In the genomic region with DNA sequence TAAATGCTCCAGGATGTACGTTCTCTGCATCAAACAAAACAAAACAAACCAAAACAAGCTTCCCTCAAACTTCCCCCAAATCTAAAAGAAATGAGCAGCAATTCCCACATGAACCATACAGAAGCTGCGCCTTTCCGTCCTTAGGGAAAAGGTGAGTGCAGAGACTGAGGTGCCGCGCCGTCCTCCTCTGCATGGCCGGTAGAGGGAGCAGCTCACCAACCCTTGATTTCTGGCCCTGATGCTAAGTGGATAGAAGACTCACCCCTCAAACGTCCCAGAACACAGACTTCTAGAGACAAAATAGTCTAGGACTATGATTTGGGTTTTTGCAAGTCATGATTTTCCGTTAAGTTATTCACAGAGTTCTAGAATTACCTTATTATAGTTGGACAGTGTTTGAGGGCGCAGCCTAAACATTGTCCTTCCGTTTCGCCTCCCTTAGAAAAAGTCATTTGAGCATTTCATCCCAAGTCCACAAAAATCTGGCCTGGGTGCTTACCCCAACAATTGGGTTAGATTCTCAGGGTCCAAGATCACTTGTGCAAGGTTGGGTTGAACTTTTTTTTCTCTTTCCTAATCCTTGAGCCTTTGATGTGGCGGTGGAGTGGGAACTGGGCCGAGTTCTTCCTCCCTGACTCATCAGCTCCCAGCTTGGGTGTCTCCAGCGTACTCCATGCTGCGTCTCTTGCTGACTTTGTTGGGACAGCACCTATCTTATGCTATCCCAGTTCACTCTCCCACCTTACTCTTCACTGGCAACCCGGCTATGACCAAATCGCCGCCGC, we compare ENCODE assay signal across 8 mouse cellular contexts. TPM values are rescaled to one million over a fixed set of nuclear protein-coding genes. Genes with fewer than 3 reads are reported as not detected.
A peak's percentile ranks its signal among the peaks of the same experiment; 100 is the strongest.
DNase-seq lines count a peak whose midpoint lies in the region; ATAC-seq and TF ChIP-seq lines count a peak whose summit lies in the region.

No protein-coding gene starts in this region.

- ATAC-seq in heart, embryonic 12.5 days (ENCODE audit: insufficient number of reproducible peaks, low FRiP score) = no peak
- ATAC-seq in forebrain, embryonic 13.5 days = peak; percentile 63; the same call in 1 of the 2 replicates
- ATAC-seq in liver, embryonic 11.5 days (replicated peaks; ENCODE audit: low FRiP score) = peak; percentile 63

- 0 out of 2 replicates have a peak, but pooled peaks cover 5% of the 10 kb centered on the region for H3K27me3 ChIP-seq in heart, embryonic 12.5 days (replicated peaks)
- no peaks in the 10 kb centered on the region for H3K27me3 ChIP-seq in forebrain, embryonic 13.5 days
- no peaks in the 10 kb centered on the region for H3K27me3 ChIP-seq in kidney, adult 2 months (replicated peaks; ENCODE audit: control insufficient read depth, insufficient read depth, low read length)
- H3K27me3 ChIP-seq in liver, embryonic 11.5 days (replicated peaks; ENCODE audit: control insufficient read depth, insufficient read depth, low read length) = no peaks in the 10 kb centered on the region

- no peak for TF ChIP-seq POLR2A in kidney, adult 2 months (IDR thresholded peaks at IDR 0.05; ENCODE audit: low read depth, low read length)

- peaks cover 7% of the 10 kb centered on the region for H3K4me1 ChIP-seq in heart, embryonic 12.5 days (replicated peaks)
- H3K4me1 ChIP-seq in forebrain, embryonic 13.5 days = no peaks in the 10 kb centered on the region
- H3K4me1 ChIP-seq in kidney, adult 2 months (ENCODE audit: control insufficient read depth, insufficient read depth, low read length) = no peaks in the 10 kb centered on the region
- no peaks in the 10 kb centered on the region; the same call in 1 of the 2 replicates for H3K4me1 ChIP-seq in liver, embryonic 11.5 days (replicated peaks; ENCODE audit: control insufficient read depth, insufficient read depth, low read length)

- peak; percentile 68 to 79 for DNase-seq in heart, adult 18-20 months
- DNase-seq in B cell, adult 2 months = peak; percentile 31 to 38
- DNase-seq in adrenal gland, postnatal 25 days = peak; percentile 75
- peak; percentile 62 for DNase-seq in kidney, adult 2 months
- no peak for DNase-seq in liver, embryonic 11.5 days (ENCODE audit: low spot score)
- DNase-seq in right cerebral cortex, postnatal 25 days = peak; percentile 54

- peak; percentile 91 for TF ChIP-seq CTCF in kidney, adult 2 months (conservative IDR thresholded peaks at IDR 0.05; ENCODE audit: insufficient read depth, insufficient read length, low read depth, low read length)

- 52% methylated on average over 20 of the region's 20 CpGs for WGBS in heart, embryonic 12.5 days
- 53% methylated on average over 20 of the region's 20 CpGs for WGBS in forebrain, embryonic 13.5 days
- 56% methylated on average over 20 of the region's 20 CpGs for WGBS in kidney, adult 2 months
- WGBS in liver, embryonic 11.5 days = 48% methylated on average over 20 of the region's 20 CpGs

- no peak overlapping the region for H3K27ac ChIP-seq in heart, embryonic 12.5 days (ENCODE audit: poor library complexity, severe bottlenecking)
- H3K27ac ChIP-seq in forebrain, embryonic 13.5 days = no peak overlapping the region
- H3K27ac ChIP-seq in kidney, adult 2 months (ENCODE audit: insufficient read depth, low read depth, low read length) = no peak overlapping the region
- no peak overlapping the region for H3K27ac ChIP-seq in liver, embryonic 11.5 days (ENCODE audit: low read depth, low read length)

- H3K4me2 ChIP-seq in heart, embryonic 12.5 days = no peak overlapping the region
- no peak overlapping the region for H3K4me2 ChIP-seq in forebrain, embryonic 13.5 days
- no peak overlapping the region for H3K4me2 ChIP-seq in liver, embryonic 11.5 days

- no peak overlapping the region for H3K9ac ChIP-seq in heart, embryonic 12.5 days
- no peak overlapping the region for H3K9ac ChIP-seq in forebrain, embryonic 13.5 days
- no peak overlapping the region for H3K9ac ChIP-seq in liver, embryonic 11.5 days (ENCODE audit: low read depth, low read length)

- no peak overlapping the region for H3K4me3 ChIP-seq in heart, embryonic 12.5 days
- H3K4me3 ChIP-seq in forebrain, embryonic 13.5 days = no peak overlapping the region
- H3K4me3 ChIP-seq in kidney, adult 2 months (ENCODE audit: insufficient read depth, low read depth, low read length) = no peak overlapping the region
- no peak overlapping the region for H3K4me3 ChIP-seq in liver, embryonic 11.5 days (ENCODE audit: low read depth, low read length)

- H3K9me3 ChIP-seq in heart, embryonic 12.5 days (replicated peaks) = no peaks in the 10 kb centered on the region
- no peaks in the 10 kb centered on the region for H3K9me3 ChIP-seq in forebrain, embryonic 13.5 days (replicated peaks)
- no peaks in the 10 kb centered on the region for H3K9me3 ChIP-seq in liver, embryonic 11.5 days (ENCODE audit: control insufficient read depth, low read length)

- no peaks in the 10 kb centered on the region for H3K36me3 ChIP-seq in heart, embryonic 12.5 days
- no peaks in the 10 kb centered on the region for H3K36me3 ChIP-seq in forebrain, embryonic 13.5 days (ENCODE audit: poor library complexity, severe bottlenecking)
- H3K36me3 ChIP-seq in kidney, adult 2 months (ENCODE audit: control insufficient read depth, insufficient read depth, low read length) = no peaks in the 10 kb centered on the region
- no peaks in the 10 kb centered on the region for H3K36me3 ChIP-seq in liver, embryonic 11.5 days (ENCODE audit: control insufficient read depth, insufficient read depth, low read length)

RNA-seq across cellular contexts. Expression of a gene that starts 33.5 kb away (rescaled TPM):
- total RNA-seq in heart, adult 18-20 months (2021) = 10 to 100 TPM; 40.3 to 41.1 TPM
- polyA plus RNA-seq in heart, embryonic 12.5 days (2016; fragmentation: Nextera tagmentation; extraction: Ambion mirVana) = 45.3 and 46.4 TPM in 2 replicates
- total RNA-seq in adrenal gland, postnatal 25 days (2021) = 59.2 and 76.0 TPM in 2 replicates
- polyA plus RNA-seq in forebrain, embryonic 13.5 days (2015; fragmentation: Nextera tagmentation; extraction: Ambion mirVana) = 48.2 and 56.5 TPM in 2 replicates
- 14.5 and 14.6 TPM in 2 replicates for polyA plus RNA-seq in kidney, adult 2 months (2012; rRNA removed)
- 68.2 and 69.5 TPM in 2 replicates for polyA plus RNA-seq in liver, embryonic 11.5 days (2014; fragmentation: Nextera tagmentation; extraction: Ambion mirVana)
